Mouse (Mus musculus) liver, postnatal 0 days (tissue): ENCODE results near the gene Ssh2.

ENCODE experiments used
- CTCF ChIP-seq: sonication (generic); IDR thresholded peaks from 2 replicates; pipeline ENCODE4 v1.5.1; 2016; ENCODE audit warnings: antibody characterized with exemption, low read depth
- EP300 ChIP-seq: IDR thresholded peaks from 2 replicates; pipeline ENCODE4 v1.6.1; 2016; ENCODE audit warnings: antibody characterized with exemption, low read depth, mild to moderate bottlenecking

DNA sequence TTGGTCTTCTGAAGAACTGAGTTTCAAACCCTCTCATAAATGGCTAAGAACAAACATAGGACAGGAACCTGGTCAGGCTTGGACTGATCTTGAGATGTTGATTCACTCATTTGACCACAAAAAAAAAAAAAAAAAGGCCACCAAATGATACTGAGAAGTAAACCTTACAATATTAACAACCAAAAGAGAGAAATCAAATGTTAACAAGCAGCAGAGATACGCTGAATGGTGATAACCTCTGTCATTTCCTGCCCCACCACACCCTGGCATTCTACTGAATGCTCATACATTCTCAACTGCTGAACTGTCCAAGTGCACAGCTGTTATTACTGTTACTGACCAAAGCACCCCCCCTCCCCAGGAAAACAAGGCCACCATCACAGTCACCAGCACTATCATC is 15.4 kb upstream of the Ssh2 start:
- TF ChIP-seq CTCF, result no peak
- no peak for TF ChIP-seq EP300
